Comparison of ENCODE assay signal across 14 mouse cellular contexts in genomic region chr5:100200805-100201204, GRCm38 (mm10). TPM values are rescaled to one million over a fixed set of nuclear protein-coding genes. Genes with fewer than 3 reads are reported as not detected.
DNase-seq lines count a peak whose midpoint lies in the region; ATAC-seq lines count a peak whose summit lies in the region.
"Had no signal": no experiment of that assay in that cellular context is flagged by ENCODE, and none has a peak within 500 bp of the region (broad histone marks: within the 10 kb centered on the region; RNA-seq: fewer than 3 reads in every experiment).

No protein-coding gene starts in this region.

- H3K36me3 ChIP-seq in forebrain, embryonic 12.5 days (replicated peaks): no peaks in the 10 kb centered on the region
- H3K36me3 ChIP-seq: G1E; heart, embryonic 12.5 days; liver, embryonic 12.5 days had no signal

- 34% methylated on average over 5 of the region's 5 CpGs for WGBS in forebrain, embryonic 12.5 days

- H3K4me3 ChIP-seq in forebrain, embryonic 12.5 days (replicated peaks): no peak overlapping the region
- H3K4me3 ChIP-seq: heart, embryonic 12.5 days; liver, embryonic 12.5 days; megakaryocyte, embryonic 14.5 days had no signal

- no peak overlapping the region for H3K9ac ChIP-seq in forebrain, embryonic 12.5 days
- H3K9ac ChIP-seq: heart, embryonic 12.5 days; liver, embryonic 12.5 days had no signal

- H3K9me3 ChIP-seq in forebrain, embryonic 12.5 days: no peaks in the 10 kb centered on the region
- H3K9me3 ChIP-seq: heart, embryonic 12.5 days; liver, embryonic 12.5 days; megakaryocyte, embryonic 14.5 days had no signal

- ATAC-seq in forebrain, embryonic 12.5 days (ENCODE audit: low FRiP score): peak; percentile 76
- ATAC-seq in megakaryocyte progenitor cell, adult 5-6 weeks (replicated peaks; ENCODE audit: poor library complexity): peak; percentile 33
- ATAC-seq in activated CD4-positive, CD25-positive, alpha-beta regulatory T cell, adult 4 months: no peak
- ATAC-seq: intestine, postnatal 0 days; liver, embryonic 12.5 days had no signal

- peaks cover 39% of the 10 kb centered on the region for H3K4me1 ChIP-seq in forebrain, embryonic 12.5 days

- peak; percentile 32 for DNase-seq in left cerebral cortex, postnatal 4 days
- DNase-seq in left cerebral cortex, adult 9 months (ENCODE audit: low spot score in 2 of 2): no peak
- DNase-seq in retina, embryonic 14.5 days (ENCODE audit: low spot score): peak; percentile 78
- no peak for DNase-seq in urinary bladder, postnatal 25 days (ENCODE audit: low spot score)
- no peak for DNase-seq in urinary bladder, adult 2 months (ENCODE audit: low spot score)
- DNase-seq: adrenal gland, postnatal 25 days had no signal

- 0 out of 2 replicates have a peak overlapping the region, but pooled peaks have one; percentile 68 for H3K27ac ChIP-seq in forebrain, embryonic 12.5 days
- H3K27ac ChIP-seq: liver, embryonic 12.5 days had no signal

- intact Hi-C loops in left cerebral cortex, postnatal 4 days (cut with DNase I): no loop called here

- H3K27me3 ChIP-seq in forebrain, embryonic 12.5 days: peaks cover 25% of the 10 kb centered on the region; the same call in 1 of the 2 replicates
- H3K27me3 ChIP-seq: heart, embryonic 12.5 days; liver, embryonic 12.5 days had no signal

- H3K4me2 ChIP-seq in forebrain, embryonic 12.5 days: no peak overlapping the region
- H3K4me2 ChIP-seq: heart, embryonic 12.5 days; liver, embryonic 12.5 days had no signal

RNA-seq across cellular contexts. Expression of gene Tmem150c, which starts 41.2 kb away (rescaled TPM):
- total RNA-seq in left cerebral cortex, postnatal 4 days (2021): 100 to 1,000 TPM; 101 to 108 TPM
- 5.8 and 6.3 TPM in 2 replicates for polyA plus RNA-seq in forebrain, embryonic 12.5 days (2016; fragmentation: Nextera tagmentation; extraction: Ambion mirVana)
- total RNA-seq in megakaryocyte progenitor cell, adult 5-6 weeks (2015): not detected in 2 replicates
- not detected in 2 replicates for total RNA-seq in megakaryocyte progenitor cell, adult 5-6 weeks (2017)
- polyA plus RNA-seq in urinary bladder, adult 2 months (2012; rRNA removed): 0.85 and 1.8 TPM in 2 replicates
- not detected for polyA plus RNA-seq in activated CD4-positive, CD25-positive, alpha-beta regulatory T cell, adult 4 months (2017; shearing (Covaris generic))
- polyA plus RNA-seq: G1E had no signal

Comparison
In these comparisons a context has a peak if more than half of its experiments do, and no peak if none do; other contexts are left out.
1. DNase-seq: peak in left cerebral cortex, postnatal 4 days (single experiment) and retina, embryonic 14.5 days (single experiment); none in left cerebral cortex, adult 9 months (0 of 2), urinary bladder, postnatal 25 days (single experiment) and urinary bladder, adult 2 months (single experiment).